Mouse (Mus musculus) liver, embryonic 15.5 days (tissue): ENCODE measurements around the gene 4933411K16Rik. TPM values are rescaled to one million over a fixed set of nuclear protein-coding genes. Genes with fewer than 3 reads are reported as not detected.
A peak's percentile ranks its signal among the peaks of the same experiment; 100 is the strongest.

Source experiments
- ATAC-seq: fragments of 200-750 bp; cut with Nextera tagmentation; 2 replicates; pipeline ENCODE4 v1.8.0; 2017; ENCODE audit warnings: moderate number of reproducible peaks, mild to moderate bottlenecking, moderate library complexity; ENCODE audit not compliant: insufficient read depth
- H3K27ac ChIP-seq: fragments of 300-500 bp; sonication (generic); replicated peaks from 2 replicates; pipeline ENCODE4 v1.5.1; 2015; ENCODE audit warnings: mild to moderate bottlenecking, inconsistent platforms
- H3K27me3 ChIP-seq: fragments of 300-500 bp; sonication (generic); 2 replicates; pipeline ENCODE4 v1.6.1; 2015; ENCODE audit warnings: mild to moderate bottlenecking, inconsistent platforms
- H3K36me3 ChIP-seq: fragments of 300-500 bp; sonication (generic); replicated peaks from 2 replicates; pipeline ENCODE4 v1.6.1; 2015; ENCODE audit warnings: moderate library complexity, mild to moderate bottlenecking, inconsistent platforms
- H3K4me1 ChIP-seq: fragments of 300-500 bp; sonication (generic); replicated peaks from 2 replicates; pipeline ENCODE4 v1.6.1; 2015; ENCODE audit warnings: inconsistent platforms
- H3K4me2 ChIP-seq: fragments of 300-500 bp; sonication (generic); 2 replicates; pipeline ENCODE4 v1.6.1; 2015; ENCODE audit warnings: moderate library complexity, mild to moderate bottlenecking, inconsistent platforms
- H3K4me3 ChIP-seq: fragments of 300-500 bp; sonication (generic); replicated peaks from 2 replicates; pipeline ENCODE4 v1.5.1; 2015; ENCODE audit warnings: mild to moderate bottlenecking, inconsistent platforms
- H3K9ac ChIP-seq: fragments of 300-500 bp; sonication (generic); 2 replicates; pipeline ENCODE4 v1.6.1; 2015; ENCODE audit warnings: moderate library complexity, mild to moderate bottlenecking, inconsistent platforms
- H3K9me3 ChIP-seq: fragments of 300-500 bp; sonication (generic); replicated peaks from 2 replicates; pipeline ENCODE4 v1.6.1; 2016; ENCODE audit warnings: inconsistent platforms
- WGBS: fragments of 180-500 bp; shearing (Covaris S2); methylation state at CpG from one replicate; pipeline ENCODE4 v1.1.7; 2015; ENCODE audit warnings: mixed read lengths; ENCODE audit not compliant: insufficient replicate concordance; 5-methylcytosine and 5-hydroxymethylcytosine counted together
- polyA plus RNA-seq: library from polyadenylated mRNA; unstranded; fragments of >200 nt; fragmentation: Nextera tagmentation; extraction: Ambion mirVana; gene quantifications from 2 replicates; pipeline ENCODE4 v1.2.1, GENCODE M21; 2015

Gene 4933411K16Rik
- polyA plus RNA-seq, 1 experiment from 2014 or later: 0.26 TPM

GRCm38 (mm10) chr19:42036357-42036756, 15.7 kb upstream of the 4933411K16Rik start:
- WGBS: 66% methylated on average over 3 of the region's 3 CpGs

GRCm38 (mm10) chr19:42037167-42037702, 14.8 kb upstream of the 4933411K16Rik start:
- WGBS: 70% methylated on average over 11 of the region's 11 CpGs
- Histone ChIP-seq H3K4me2 (no peak overlapping the region), H3K9ac (no peak overlapping the region), H3K4me1 (0 out of 2 replicates have a peak, but pooled peaks cover 5% of the 10 kb centered on the region), H3K4me3 (no peak overlapping the region), H3K27ac (no peak overlapping the region), H3K9me3 (no peaks in the 10 kb centered on the region), H3K36me3 (no peaks in the 10 kb centered on the region), H3K27me3 (peaks cover 18% of the 10 kb centered on the region)
- ATAC-seq: no peak

More at GRCm38 (mm10) chr19:42036357-42036756, 15.7 kb upstream of the 4933411K16Rik start:
- peaks cover 18% of the 10 kb centered on the region for H3K27me3 ChIP-seq
- H3K9me3 ChIP-seq: no peaks in the 10 kb centered on the region
- no peak overlapping the region for H3K9ac ChIP-seq
- ATAC-seq: no peak
- H3K27ac ChIP-seq: no peak overlapping the region
- no peak overlapping the region for H3K4me3 ChIP-seq
- H3K4me1 ChIP-seq: 0 out of 2 replicates have a peak, but pooled peaks cover 5% of the 10 kb centered on the region
- H3K36me3 ChIP-seq: no peaks in the 10 kb centered on the region
- no peak overlapping the region for H3K4me2 ChIP-seq

GRCm38 (mm10) chr19:42038310-42038709, 13.7 kb upstream of the 4933411K16Rik start:
- peaks cover 18% of the 10 kb centered on the region for H3K27me3 ChIP-seq
- no peak overlapping the region for H3K27ac ChIP-seq
- H3K4me2 ChIP-seq: no peak overlapping the region
- no peak for ATAC-seq
- H3K4me1 ChIP-seq: 0 out of 2 replicates have a peak, but pooled peaks cover 5% of the 10 kb centered on the region
- no peaks in the 10 kb centered on the region for H3K36me3 ChIP-seq
- no peaks in the 10 kb centered on the region for H3K9me3 ChIP-seq
- WGBS: 77% methylated on average over 12 of the region's 12 CpGs
- H3K4me3 ChIP-seq: no peak overlapping the region
- H3K9ac ChIP-seq: no peak overlapping the region

- H3K4me3 ChIP-seq: no peak overlapping the region
- ATAC-seq: no peak
- 77% methylated on average over 6 of the region's 6 CpGs for WGBS
Measured at GRCm38 (mm10) chr19:42043988-42044387, 8.1 kb upstream of the 4933411K16Rik start.

GRCm38 (mm10) chr19:42045269-42046102, 6.6 kb upstream of the 4933411K16Rik start, which contains the start of gene Hoga1:
Gene Hoga1, plus strand, starts transcription at chr19:42045610.
- Histone ChIP-seq H3K4me3 (peak within 1 kb of the TSS; percentile 47), H3K4me2 (peak within 1 kb of the TSS; percentile 62), H3K4me1 (0 out of 2 replicates have a peak, but pooled peaks cover 5% of the 10 kb centered on the region), H3K36me3 (no peaks in the 10 kb centered on the region), H3K27me3 (peaks cover 4% of the 10 kb centered on the region; the same call in 1 of the 2 replicates), H3K9ac (peak within 1 kb of the TSS; percentile 45), H3K27ac (peak within 1 kb of the TSS; percentile 72), H3K9me3 (no peaks in the 10 kb centered on the region)
- 17% methylated on average over 23 of the region's 23 CpGs for WGBS
- peak; percentile 85 for ATAC-seq

More at GRCm38 (mm10) chr19:42043988-42044387, 8.1 kb upstream of the 4933411K16Rik start:
- no peaks in the 10 kb centered on the region for H3K9me3 ChIP-seq
- H3K36me3 ChIP-seq: no peaks in the 10 kb centered on the region
- no peak overlapping the region for H3K4me2 ChIP-seq
- H3K27me3 ChIP-seq: peaks cover 18% of the 10 kb centered on the region
- H3K9ac ChIP-seq: no peak overlapping the region
- H3K4me1 ChIP-seq: 0 out of 2 replicates have a peak, but pooled peaks cover 5% of the 10 kb centered on the region
- H3K27ac ChIP-seq: no peak overlapping the region

GRCm38 (mm10) chr19:42050251-42050650, 1.8 kb upstream of the 4933411K16Rik start:
- Histone ChIP-seq H3K9me3 (no peaks in the 10 kb centered on the region), H3K4me2 (no peak overlapping the region), H3K4me1 (no peaks in the 10 kb centered on the region), H3K27me3 (no peaks in the 10 kb centered on the region), H3K27ac (peak overlapping the region; percentile 46), H3K9ac (no peak overlapping the region), H3K4me3 (no peak overlapping the region), H3K36me3 (no peaks in the 10 kb centered on the region)
- ATAC-seq: no peak
- WGBS: 37% methylated on average over 1 of the region's 1 CpGs

- Histone ChIP-seq H3K27ac (no peak overlapping the region), H3K4me2 (no peak overlapping the region), H3K9me3 (no peaks in the 10 kb centered on the region), H3K27me3 (no peaks in the 10 kb centered on the region), H3K4me3 (no peak overlapping the region), H3K36me3 (no peaks in the 10 kb centered on the region), H3K9ac (no peak overlapping the region), H3K4me1 (no peaks in the 10 kb centered on the region)
- ATAC-seq: no peak
- WGBS: 67% methylated on average over 3 of the region's 3 CpGs
Measured at GRCm38 (mm10) chr19:42051351-42051750, 697 bp upstream of the 4933411K16Rik start.

- Histone ChIP-seq H3K9ac (no peak overlapping the region), H3K4me2 (no peak overlapping the region), H3K9me3 (no peaks in the 10 kb centered on the region), H3K4me3 (no peak overlapping the region), H3K27me3 (no peaks in the 10 kb centered on the region), H3K27ac (no peak overlapping the region), H3K4me1 (no peaks in the 10 kb centered on the region), H3K36me3 (no peaks in the 10 kb centered on the region)
- ATAC-seq: no peak
- 55% methylated on average over 6 of the region's 6 CpGs for WGBS
Measured at GRCm38 (mm10) chr19:42054255-42054654, 2.2 kb downstream of the 4933411K16Rik start.

- no peak overlapping the region for H3K27ac ChIP-seq
- WGBS: 55% methylated on average over 2 of the region's 2 CpGs
- no peaks in the 10 kb centered on the region for H3K9me3 ChIP-seq
- no peak for ATAC-seq
- H3K4me3 ChIP-seq: no peak overlapping the region
- no peak overlapping the region for H3K9ac ChIP-seq
- H3K4me2 ChIP-seq: no peak overlapping the region
- H3K4me1 ChIP-seq: peaks cover under 1% of the 10 kb centered on the region
- H3K27me3 ChIP-seq: no peaks in the 10 kb centered on the region
- no peaks in the 10 kb centered on the region for H3K36me3 ChIP-seq
Measured at GRCm38 (mm10) chr19:42055881-42056280, 3.8 kb downstream of the 4933411K16Rik start.

- Histone ChIP-seq H3K4me3 (no peak overlapping the region), H3K9me3 (no peaks in the 10 kb centered on the region), H3K9ac (no peak overlapping the region), H3K27me3 (no peaks in the 10 kb centered on the region), H3K36me3 (no peaks in the 10 kb centered on the region), H3K4me2 (no peak overlapping the region), H3K27ac (no peak overlapping the region), H3K4me1 (peaks cover 5% of the 10 kb centered on the region)
- WGBS: 53% methylated on average over 6 of the region's 6 CpGs
- no peak for ATAC-seq
Measured at GRCm38 (mm10) chr19:42056719-42057409, 4.8 kb downstream of the 4933411K16Rik start.

GRCm38 (mm10) chr19:42058426-42058825, 6.4 kb downstream of the 4933411K16Rik start:
- no peak overlapping the region for H3K27ac ChIP-seq
- 0 out of 2 replicates have a peak, but pooled peaks cover 4% of the 10 kb centered on the region for H3K36me3 ChIP-seq
- WGBS: 52% methylated on average over 7 of the region's 7 CpGs
- no peak overlapping the region for H3K4me2 ChIP-seq
- no peak overlapping the region for H3K9ac ChIP-seq
- peaks cover 5% of the 10 kb centered on the region for H3K4me1 ChIP-seq
- no peak overlapping the region for H3K4me3 ChIP-seq
- no peaks in the 10 kb centered on the region for H3K27me3 ChIP-seq
- H3K9me3 ChIP-seq: no peaks in the 10 kb centered on the region
- ATAC-seq: no peak
